Mouse (Mus musculus): Measurements from ENCODE around the gene Pla2g1b. TPM values are rescaled to one million over a fixed set of nuclear protein-coding genes. Genes with fewer than 3 reads are reported as not detected.

Gene Pla2g1b
- polyA plus RNA-seq, 1 experiment from 2014 or later, result not detected

DNA sequence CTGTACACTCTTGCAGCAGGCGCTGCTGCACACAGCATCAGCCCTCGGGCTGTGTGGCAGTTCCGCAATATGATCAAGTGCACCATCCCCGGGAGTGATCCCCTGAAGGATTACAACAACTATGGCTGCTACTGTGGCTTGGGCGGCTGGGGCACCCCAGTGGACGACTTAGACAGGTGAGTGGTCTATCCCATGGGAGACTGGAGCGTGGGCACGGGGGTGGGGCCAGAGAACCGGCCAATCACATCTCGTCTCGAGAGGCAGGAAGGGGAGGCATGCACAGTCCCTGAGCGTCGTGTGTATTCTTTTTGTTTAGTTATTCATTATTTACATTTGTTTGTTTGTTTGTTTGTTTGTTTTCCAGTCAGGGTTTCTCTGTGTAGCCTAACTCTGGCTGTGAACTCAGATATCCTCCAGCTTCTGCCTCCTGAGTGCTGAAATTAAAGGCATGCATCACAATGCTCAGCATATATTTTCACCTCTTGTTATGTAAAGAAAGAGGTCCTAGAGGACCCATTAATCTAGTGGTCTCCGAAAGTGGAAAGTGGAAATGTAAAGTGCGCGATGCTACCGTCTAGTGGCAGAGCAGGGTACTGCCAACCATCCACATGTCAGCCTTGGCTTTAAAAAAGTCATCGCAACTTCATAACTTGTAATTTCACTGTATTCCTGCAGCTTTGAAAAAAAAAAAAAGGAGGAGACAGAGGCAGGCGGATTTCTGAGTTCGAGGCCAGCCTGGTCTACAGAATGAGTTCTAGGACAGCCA lies 4.9 kb downstream of the Pla2g1b start:
- peak overlapping the region; percentile 34; the same call in 1 of the 2 replicates for H3K4me2 ChIP-seq (ENCODE audit: low read length)
- no peaks in the 10 kb centered on the region for H3K36me3 ChIP-seq (ENCODE audit: control insufficient read depth, insufficient read depth, low read length)
- no peak overlapping the region for H3K27ac ChIP-seq (replicated peaks in 1 of 2; ENCODE audit: control insufficient read depth in 1 of 2, insufficient read depth in 1 of 2, low read depth in 2 of 2, low read length in 2 of 2)
- H3K9ac ChIP-seq (ENCODE audit: low read length), result no peak overlapping the region
- H3K4me3 ChIP-seq (ENCODE audit: control insufficient read depth in 1 of 2, insufficient read depth in 1 of 2, low read depth in 1 of 2, low read length in 2 of 2), result no peak overlapping the region
- ATAC-seq (ENCODE audit: insufficient number of reproducible peaks, insufficient read depth, low FRiP score, low read depth), result no peak
- 26% methylated on average over 20 of the region's 20 CpGs for WGBS
- H3K4me1 ChIP-seq (ENCODE audit: control insufficient read depth in 2 of 2, insufficient read depth in 2 of 2, low read length in 2 of 2), result peaks cover 0 to 6% of the 10 kb centered on the region in 2 experiments; a peak in 2 of 4 replicates
- H3K27me3 ChIP-seq (ENCODE audit: control insufficient read depth, insufficient read depth, low read length), result no peaks in the 10 kb centered on the region
- H3K9me3 ChIP-seq (ENCODE audit: control insufficient read depth, low read length), result no peaks in the 10 kb centered on the region

GRCm38 (mm10) chr5:115473191-115473590 lies 7.1 kb downstream of the Pla2g1b start:
- Histone ChIP-seq H3K9ac (ENCODE audit: low read length) (no peak overlapping the region), H3K4me1 (ENCODE audit: control insufficient read depth in 2 of 2, insufficient read depth in 2 of 2, low read length in 2 of 2) (peaks cover 0 to 8% of the 10 kb centered on the region in 2 experiments; a peak in 2 of 4 replicates), H3K27ac (replicated peaks in 1 of 2; ENCODE audit: control insufficient read depth in 1 of 2, insufficient read depth in 1 of 2, low read depth in 2 of 2, low read length in 2 of 2) (no peak overlapping the region), H3K9me3 (ENCODE audit: control insufficient read depth, low read length) (no peaks in the 10 kb centered on the region), H3K36me3 (ENCODE audit: control insufficient read depth, insufficient read depth, low read length) (peaks cover 4% of the 10 kb centered on the region), H3K4me3 (ENCODE audit: control insufficient read depth in 1 of 2, insufficient read depth in 1 of 2, low read depth in 1 of 2, low read length in 2 of 2) (no peak overlapping the region), H3K27me3 (ENCODE audit: control insufficient read depth, insufficient read depth, low read length) (no peaks in the 10 kb centered on the region), H3K4me2 (ENCODE audit: low read length) (no peak overlapping the region)
- no peak for ATAC-seq (ENCODE audit: insufficient number of reproducible peaks, insufficient read depth, low FRiP score, low read depth)
- WGBS, result 70% methylated on average over 10 of the region's 10 CpGs

DNA sequence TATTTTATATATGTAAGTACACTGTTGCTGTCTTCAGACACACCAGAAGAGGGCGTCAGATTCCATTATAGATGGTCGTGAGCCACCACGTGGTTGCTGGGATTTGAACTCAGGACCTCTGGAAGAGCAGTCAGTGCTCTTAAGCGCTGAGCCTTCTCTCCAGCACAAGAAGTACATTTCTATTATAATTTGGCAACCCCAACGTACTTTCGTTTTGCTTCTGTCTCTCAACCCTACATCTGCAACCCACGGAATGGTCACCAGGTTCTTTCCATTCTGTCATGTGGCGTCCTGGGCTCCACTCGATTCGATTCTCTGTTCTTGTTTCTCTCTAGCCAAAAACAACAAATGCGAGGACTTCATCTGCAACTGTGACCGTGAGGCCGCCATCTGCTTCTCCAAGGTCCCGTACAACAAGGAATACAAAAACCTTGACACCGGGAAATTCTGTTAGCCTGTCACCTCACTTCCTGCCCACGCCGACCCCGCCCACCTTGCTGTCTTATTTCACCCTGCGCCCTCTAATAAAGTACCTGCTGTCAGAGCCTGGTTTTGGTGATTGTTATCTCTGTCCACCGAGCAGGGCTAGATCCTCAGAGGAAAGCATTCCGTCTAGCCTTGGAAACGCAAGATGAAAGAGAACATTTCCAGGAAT lies 8.2 kb downstream of the Pla2g1b start:
- no peak for ATAC-seq (ENCODE audit: insufficient number of reproducible peaks, insufficient read depth, low FRiP score, low read depth)
- peaks cover 5% of the 10 kb centered on the region for H3K36me3 ChIP-seq (ENCODE audit: control insufficient read depth, insufficient read depth, low read length)
- H3K9me3 ChIP-seq (ENCODE audit: control insufficient read depth, low read length), result no peaks in the 10 kb centered on the region
- no peak overlapping the region for H3K27ac ChIP-seq (replicated peaks in 1 of 2; ENCODE audit: control insufficient read depth in 1 of 2, insufficient read depth in 1 of 2, low read depth in 2 of 2, low read length in 2 of 2)
- H3K9ac ChIP-seq (ENCODE audit: low read length), result no peak overlapping the region
- no peaks in the 10 kb centered on the region for H3K27me3 ChIP-seq (ENCODE audit: control insufficient read depth, insufficient read depth, low read length)
- H3K4me1 ChIP-seq (ENCODE audit: control insufficient read depth in 2 of 2, insufficient read depth in 2 of 2, low read length in 2 of 2), result peaks cover 0 to 8% of the 10 kb centered on the region in 2 experiments; a peak in 2 of 4 replicates
- peak overlapping the region; percentile 41; the same call in 1 of the 2 replicates for H3K4me2 ChIP-seq (ENCODE audit: low read length)
- WGBS, result 53% methylated on average over 22 of the region's 22 CpGs
- H3K4me3 ChIP-seq (ENCODE audit: control insufficient read depth in 1 of 2, insufficient read depth in 1 of 2, low read depth in 1 of 2, low read length in 2 of 2), result no peak overlapping the region

- H3K4me2 ChIP-seq (ENCODE audit: low read length), result peak overlapping the region; percentile 67
- H3K36me3 ChIP-seq (ENCODE audit: control insufficient read depth, insufficient read depth, low read length), result peaks cover 13% of the 10 kb centered on the region
- ATAC-seq (ENCODE audit: insufficient number of reproducible peaks, insufficient read depth, low FRiP score, low read depth), result peak; percentile 50
- H3K27me3 ChIP-seq (ENCODE audit: control insufficient read depth, insufficient read depth, low read length), result no peaks in the 10 kb centered on the region
- H3K9ac ChIP-seq (ENCODE audit: low read length), result peak overlapping the region; percentile 51
- no peak overlapping the region for H3K27ac ChIP-seq (replicated peaks in 1 of 2; ENCODE audit: control insufficient read depth in 1 of 2, insufficient read depth in 1 of 2, low read depth in 2 of 2, low read length in 2 of 2)
- peak overlapping the region; percentile 38 to 39 for H3K4me3 ChIP-seq (ENCODE audit: control insufficient read depth in 1 of 2, insufficient read depth in 1 of 2, low read depth in 1 of 2, low read length in 2 of 2)
- WGBS, result 9% methylated on average over 22 of the region's 22 CpGs
- peaks cover 0 to 8% of the 10 kb centered on the region in 2 experiments; a peak in 2 of 4 replicates for H3K4me1 ChIP-seq (ENCODE audit: control insufficient read depth in 2 of 2, insufficient read depth in 2 of 2, low read length in 2 of 2)
- H3K9me3 ChIP-seq (ENCODE audit: control insufficient read depth, low read length), result no peaks in the 10 kb centered on the region
Measured at GRCm38 (mm10) chr5:115475337-115476106, 9.5 kb downstream of the Pla2g1b start.

DNA sequence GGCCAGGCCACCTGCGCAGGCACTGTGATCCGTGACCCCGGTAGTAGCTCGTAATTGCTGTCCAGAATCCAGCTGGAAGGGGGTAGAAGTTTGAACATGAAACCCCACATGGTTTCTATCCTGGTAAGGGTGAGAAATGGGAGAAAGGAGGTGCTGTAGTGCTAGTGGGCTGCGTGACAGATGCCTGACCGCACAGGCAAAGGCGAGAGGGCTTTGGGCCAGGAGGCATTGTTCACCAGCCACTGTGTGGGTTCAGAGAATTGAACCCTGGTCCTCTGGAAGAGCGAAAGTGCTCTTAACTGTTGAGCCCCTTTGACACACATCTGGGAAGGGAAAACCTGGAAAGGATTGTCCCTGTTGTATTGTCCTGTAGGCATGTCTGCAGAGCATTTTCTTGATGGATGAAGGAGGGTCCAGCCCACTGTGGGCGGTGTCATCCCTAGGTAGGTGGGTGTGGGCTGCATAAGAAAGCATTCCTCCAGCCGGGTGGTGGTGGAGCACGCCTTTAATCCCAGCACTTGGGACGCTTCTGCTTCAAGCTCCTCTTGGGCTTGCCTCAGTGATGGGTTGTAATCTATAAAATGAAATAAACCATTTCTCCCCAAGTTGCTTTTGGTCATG lies 10.2 kb downstream of the Pla2g1b start:
- Histone ChIP-seq H3K4me1 (ENCODE audit: control insufficient read depth in 2 of 2, insufficient read depth in 2 of 2, low read length in 2 of 2) (peaks cover 0 to 8% of the 10 kb centered on the region in 2 experiments; a peak in 2 of 4 replicates), H3K4me3 (ENCODE audit: control insufficient read depth in 1 of 2, insufficient read depth in 1 of 2, low read depth in 1 of 2, low read length in 2 of 2) (peak overlapping the region; percentile 38 to 39), H3K9me3 (ENCODE audit: control insufficient read depth, low read length) (no peaks in the 10 kb centered on the region), H3K9ac (ENCODE audit: low read length) (peak overlapping the region; percentile 47), H3K36me3 (ENCODE audit: control insufficient read depth, insufficient read depth, low read length) (peaks cover 13% of the 10 kb centered on the region), H3K27ac (replicated peaks in 1 of 2; ENCODE audit: control insufficient read depth in 1 of 2, insufficient read depth in 1 of 2, low read depth in 2 of 2, low read length in 2 of 2) (no peak overlapping the region), H3K27me3 (ENCODE audit: control insufficient read depth, insufficient read depth, low read length) (peaks cover 4% of the 10 kb centered on the region; the same call in 1 of the 2 replicates), H3K4me2 (ENCODE audit: low read length) (peak overlapping the region; percentile 67)
- ATAC-seq (ENCODE audit: insufficient number of reproducible peaks, insufficient read depth, low FRiP score, low read depth), result no peak
- WGBS, result 32% methylated on average over 12 of the region's 12 CpGs

DNA sequence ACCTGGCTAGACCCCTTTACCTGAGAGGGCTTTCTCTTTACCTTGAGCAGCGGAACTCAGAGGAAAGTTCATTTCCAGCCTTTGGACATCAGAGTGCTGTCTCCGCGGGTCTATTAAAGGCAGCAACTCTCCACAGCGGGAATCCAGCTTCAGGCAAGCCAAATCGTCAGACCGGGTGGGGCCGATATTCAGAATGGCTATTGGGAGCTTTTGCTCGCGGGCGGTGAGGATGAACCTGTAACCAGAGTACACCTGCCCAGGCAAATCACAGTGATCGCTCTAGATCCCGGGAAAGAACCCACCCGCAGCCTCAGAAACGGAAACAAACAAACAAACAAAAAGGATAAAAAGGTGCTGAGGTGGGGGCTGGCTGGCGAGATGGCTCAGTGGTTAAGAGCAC lies 13.5 kb downstream of the Pla2g1b start:
- Histone ChIP-seq H3K9ac (ENCODE audit: low read length) (no peak overlapping the region), H3K4me2 (ENCODE audit: low read length) (no peak overlapping the region), H3K36me3 (ENCODE audit: control insufficient read depth, insufficient read depth, low read length) (peaks cover 26% of the 10 kb centered on the region), H3K27me3 (ENCODE audit: control insufficient read depth, insufficient read depth, low read length) (peaks cover 4% of the 10 kb centered on the region; the same call in 1 of the 2 replicates), H3K9me3 (ENCODE audit: control insufficient read depth, low read length) (no peaks in the 10 kb centered on the region), H3K4me3 (ENCODE audit: control insufficient read depth in 1 of 2, insufficient read depth in 1 of 2, low read depth in 1 of 2, low read length in 2 of 2) (no peak overlapping the region), H3K4me1 (ENCODE audit: control insufficient read depth in 2 of 2, insufficient read depth in 2 of 2, low read length in 2 of 2) (peaks cover under 1 to 6% of the 10 kb centered on the region in 2 experiments; a peak in 2 of 4 replicates), H3K27ac (replicated peaks in 1 of 2; ENCODE audit: control insufficient read depth in 1 of 2, insufficient read depth in 1 of 2, low read depth in 2 of 2, low read length in 2 of 2) (no peak overlapping the region)
- WGBS, result 56% methylated on average over 15 of the region's 15 CpGs
- no peak for ATAC-seq (ENCODE audit: insufficient number of reproducible peaks, insufficient read depth, low FRiP score, low read depth)

DNA sequence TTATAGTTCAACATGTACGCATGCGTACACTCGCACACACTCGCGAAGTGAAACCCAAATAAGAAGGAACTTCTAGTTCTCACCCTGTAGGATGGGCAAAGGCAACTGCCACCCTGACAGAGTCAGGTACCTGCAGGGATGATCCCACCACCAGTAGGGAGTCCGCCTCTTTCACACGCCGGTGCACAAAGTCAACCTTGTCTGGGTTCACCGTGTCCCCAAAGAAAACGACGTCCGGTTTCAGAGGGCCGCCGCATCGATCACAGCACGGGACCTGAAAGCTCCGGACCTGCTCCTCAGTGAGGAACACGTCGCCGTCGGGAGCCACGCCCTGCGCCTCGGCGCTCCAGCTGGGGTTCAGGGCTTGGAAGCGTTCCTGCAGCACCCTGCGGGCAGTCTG lies 14.0 kb downstream of the Pla2g1b start:
- Histone ChIP-seq H3K27me3 (ENCODE audit: control insufficient read depth, insufficient read depth, low read length) (peaks cover 4% of the 10 kb centered on the region; the same call in 1 of the 2 replicates), H3K27ac (replicated peaks in 1 of 2; ENCODE audit: control insufficient read depth in 1 of 2, insufficient read depth in 1 of 2, low read depth in 2 of 2, low read length in 2 of 2) (no peak overlapping the region), H3K9ac (ENCODE audit: low read length) (peak overlapping the region; percentile 57), H3K4me1 (ENCODE audit: control insufficient read depth in 2 of 2, insufficient read depth in 2 of 2, low read length in 2 of 2) (peaks cover 5 to 10% of the 10 kb centered on the region in 2 experiments; a peak in 2 of 4 replicates), H3K4me2 (ENCODE audit: low read length) (peak overlapping the region; percentile 52), H3K4me3 (ENCODE audit: control insufficient read depth in 1 of 2, insufficient read depth in 1 of 2, low read depth in 1 of 2, low read length in 2 of 2) (peak overlapping the region; percentile 17 to 25; a peak in 3 of 4 replicates), H3K9me3 (ENCODE audit: control insufficient read depth, low read length) (no peaks in the 10 kb centered on the region), H3K36me3 (ENCODE audit: control insufficient read depth, insufficient read depth, low read length) (peaks cover 26% of the 10 kb centered on the region)
- ATAC-seq (ENCODE audit: insufficient number of reproducible peaks, insufficient read depth, low FRiP score, low read depth), result no peak
- WGBS, result 27% methylated on average over 27 of the region's 27 CpGs

Measured in heart, embryonic 14.5 days (tissue).